Mouse (Mus musculus): ENCODE measurements around the gene Phtf1. TPM values are rescaled to one million over a fixed set of nuclear protein-coding genes. Genes with fewer than 3 reads are reported as not detected.

The Phtf1 gene
- 64.7 TPM for polyA plus RNA-seq (2017; shearing (Covaris generic))

DNA sequence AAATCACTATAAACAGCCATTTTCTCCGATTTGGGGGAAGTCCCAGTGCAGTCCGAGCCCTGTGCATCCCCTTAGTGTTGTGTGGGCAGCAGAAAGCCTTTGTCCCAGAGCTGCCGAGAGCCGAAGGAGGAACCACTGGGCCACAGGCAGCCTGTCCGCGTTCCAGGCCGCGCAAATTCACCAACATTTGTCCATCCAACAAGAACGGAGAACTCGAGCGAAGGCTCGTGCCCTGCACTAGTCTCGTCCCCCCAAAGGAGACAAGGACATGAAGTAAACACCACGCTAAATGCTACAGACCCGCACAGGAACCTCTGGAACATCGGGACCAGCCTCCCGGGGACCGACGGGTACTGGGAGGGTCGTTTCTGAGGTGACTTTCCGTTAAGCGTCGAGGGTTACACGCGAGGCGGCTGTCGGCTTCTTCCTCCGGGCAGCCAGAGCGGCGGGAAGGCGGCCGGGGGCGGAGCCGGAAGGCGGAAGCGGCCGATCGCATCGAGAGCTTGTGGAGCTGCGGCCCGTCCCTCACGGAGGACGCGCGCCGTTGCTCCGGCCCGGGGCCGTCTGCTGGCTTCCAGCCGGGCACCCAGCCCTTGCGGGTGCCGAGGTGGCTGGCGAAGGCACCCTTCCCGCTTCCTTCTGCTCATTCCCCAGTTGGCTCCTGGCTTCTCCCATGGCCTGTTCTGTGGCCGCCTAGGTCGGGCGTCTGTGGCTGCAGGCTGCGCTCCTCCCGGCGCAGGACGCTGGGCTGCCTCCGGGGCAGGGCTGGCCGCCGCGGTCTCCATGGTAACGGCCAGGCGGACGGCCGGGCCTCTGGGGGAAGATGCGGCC, at the start of gene Phtf1:
Phtf1 (plus strand) TSS at position 250 of the 831 bp plus-strand sequence.

Other genes starting within 250 kb of the Phtf1 start
- 0.44 TPM for gene Olfml3, start 230.1 kb upstream of the Phtf1 start, polyA plus RNA-seq (2017; shearing (Covaris generic))
- gene Gm10964, start 228.7 kb upstream of the Phtf1 start, polyA plus RNA-seq (2017; shearing (Covaris generic)), result not detected
- gene Hipk1, start 176.5 kb upstream of the Phtf1 start, polyA plus RNA-seq (2017; shearing (Covaris generic)), result 35.5 TPM
- gene Dclre1b, start 158.7 kb upstream of the Phtf1 start, polyA plus RNA-seq (2017; shearing (Covaris generic)), result 22.0 TPM
- gene Ap4b1, start 158.6 kb upstream of the Phtf1 start, polyA plus RNA-seq (2017; shearing (Covaris generic)), result 31.5 TPM
- not detected for gene Gm43064, start 158.5 kb upstream of the Phtf1 start, polyA plus RNA-seq (2017; shearing (Covaris generic))
- 1.8 TPM for gene Bcl2l15, start 135.5 kb upstream of the Phtf1 start, polyA plus RNA-seq (2017; shearing (Covaris generic))
- 256 TPM for gene Ptpn22, start 108.3 kb upstream of the Phtf1 start, polyA plus RNA-seq (2017; shearing (Covaris generic))
- 27.2 TPM for gene Rsbn1, start 54.0 kb upstream of the Phtf1 start, polyA plus RNA-seq (2017; shearing (Covaris generic))